Mouse (Mus musculus) layer of hippocampus, adult 11-12 months (tissue): ENCODE measurements around the gene Srpk1.

ENCODE experiments used
- DNase-seq: peaks from one replicate; pipeline ENCODE4 v3.0.0; 2022; ENCODE audit warnings: low spot score

Gene Srpk1

GRCm38 (mm10) chr17:28613096-28613495 lies 9.4 kb downstream of the Srpk1 start:
- no peak for DNase-seq

GRCm38 (mm10) chr17:28612603-28613002 lies 9.9 kb downstream of the Srpk1 start:
- no peak for DNase-seq

GRCm38 (mm10) chr17:28609543-28609942 lies 13.0 kb downstream of the Srpk1 start:
- no peak for DNase-seq

- DNase-seq, result no peak
Observed at GRCm38 (mm10) chr17:28601557-28602250, 20.8 kb downstream of the Srpk1 start.

- no peak for DNase-seq
Observed at GRCm38 (mm10) chr17:28600780-28601179, 21.7 kb downstream of the Srpk1 start.

- no peak for DNase-seq
Observed at GRCm38 (mm10) chr17:28593965-28594364, 28.5 kb downstream of the Srpk1 start.

- peak; percentile 74 for DNase-seq
Observed at GRCm38 (mm10) chr17:28592998-28593397, 29.5 kb downstream of the Srpk1 start.

GRCm38 (mm10) chr17:28591476-28591875 lies 31.0 kb downstream of the Srpk1 start:
- DNase-seq, result no peak

- DNase-seq, result no peak
Observed at GRCm38 (mm10) chr17:28590596-28590995, 31.9 kb downstream of the Srpk1 start.

- DNase-seq, result no peak
Observed at GRCm38 (mm10) chr17:28588591-28588990, 33.9 kb downstream of the Srpk1 start.

GRCm38 (mm10) chr17:28586509-28586908 lies 36.0 kb downstream of the Srpk1 start:
- no peak for DNase-seq

- DNase-seq, result no peak
Observed at GRCm38 (mm10) chr17:28581056-28581455, 41.5 kb downstream of the Srpk1 start.

- DNase-seq, result no peak
Observed at GRCm38 (mm10) chr17:28580396-28580795, 42.1 kb downstream of the Srpk1 start.

- no peak for DNase-seq
Observed at GRCm38 (mm10) chr17:28575244-28576125, 47.0 kb downstream of the Srpk1 start, which contains the start of gene Lhfpl5. Gene Lhfpl5 (plus strand): TSS chr17:28575641.

GRCm38 (mm10) chr17:28572941-28573340 lies 49.6 kb downstream of the Srpk1 start:
- DNase-seq, result no peak

GRCm38 (mm10) chr17:28572521-28572920 lies 50.0 kb downstream of the Srpk1 start:
- DNase-seq, result no peak

GRCm38 (mm10) chr17:28571868-28572267 lies 50.6 kb downstream of the Srpk1 start:
- no peak for DNase-seq

GRCm38 (mm10) chr17:28567541-28567940 lies 55.0 kb downstream of the Srpk1 start:
- no peak for DNase-seq

- DNase-seq, result no peak
Observed at GRCm38 (mm10) chr17:28565181-28565580, 57.3 kb downstream of the Srpk1 start.

GRCm38 (mm10) chr17:28561613-28562012 lies 60.9 kb downstream of the Srpk1 start:
- DNase-seq, result no peak

GRCm38 (mm10) chr17:28560598-28560997 lies 61.9 kb downstream of the Srpk1 start, which contains the start of gene Clps:
Gene Clps (minus strand): TSS chr17:28560766.
- DNase-seq, result no peak

- DNase-seq, result no peak
Observed at GRCm38 (mm10) chr17:28557772-28558171, 64.7 kb downstream of the Srpk1 start.
